Mouse (Mus musculus) heart, adult 8-10 months (tissue): ENCODE measurements at regions not wholly inside any gene's neighbourhood (a gene's known extent, or its start where the extent isn't known, plus 50 kb on each side); places are given as distances from the start of the nearest gene placed in this dataset.
"Not testable (repeated sequence)": the region's sequence is repeated elsewhere in the genome, so short reads cannot be mapped to it uniquely, and the experiment has no call there.

Experiments
- DNase-seq: peaks from one replicate; pipeline ENCODE4 v3.0.0; 2022; ENCODE audit warnings: low spot score

DNA sequence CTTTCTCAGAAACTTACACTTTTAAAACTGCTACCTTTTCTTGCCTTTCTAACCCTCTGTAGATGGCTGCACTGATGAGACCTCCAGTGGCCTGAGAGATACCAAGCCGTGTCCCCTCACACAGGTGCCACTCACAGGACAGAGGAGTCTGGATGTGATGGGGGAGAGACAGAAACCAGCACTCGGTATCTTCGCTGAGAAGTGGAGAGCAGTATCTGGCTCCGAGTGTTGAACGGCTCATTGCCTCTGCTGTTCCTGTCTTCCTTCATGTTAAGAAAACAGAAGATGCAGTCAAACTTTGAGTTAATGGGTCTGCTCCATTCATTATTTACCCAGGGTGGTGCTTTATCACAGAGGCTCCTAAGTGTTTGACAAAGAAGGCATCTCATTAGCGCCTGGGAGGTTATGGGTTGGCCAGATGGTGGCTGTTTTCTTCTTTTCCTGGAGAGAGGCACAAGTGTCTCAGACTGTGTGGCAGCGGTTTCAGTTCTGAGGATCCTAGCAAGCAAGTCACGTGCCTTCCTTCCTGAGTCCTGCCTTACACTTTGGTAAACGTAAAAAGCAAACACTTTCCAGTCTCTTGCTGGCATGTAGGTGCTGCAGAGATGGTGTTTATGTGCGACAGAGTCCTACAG, 248.6 kb downstream of the Sec16b start:
- no peak for DNase-seq

- DNase-seq: no peak
Measured at GRCm38 (mm10) chr1:157756977-157757376, 250.4 kb downstream of the Sec16b start.

DNA sequence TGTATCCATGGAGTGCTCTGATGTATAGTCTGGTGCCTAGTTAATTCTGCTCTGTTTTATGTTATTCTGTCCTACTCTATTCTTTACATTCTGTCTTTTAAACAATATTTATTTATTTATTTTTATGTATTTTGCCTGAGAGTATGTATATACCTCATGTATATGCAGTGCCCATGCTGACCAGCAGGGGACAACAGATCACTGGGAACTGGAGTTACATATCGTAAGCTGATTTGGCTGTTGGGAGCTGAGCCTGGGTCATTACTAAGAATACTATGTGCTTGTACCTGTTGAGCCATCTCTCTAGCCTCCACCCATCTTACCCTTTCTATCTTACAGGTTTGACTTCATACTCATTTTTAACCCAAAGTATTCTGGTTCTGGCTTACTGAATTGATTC, 251.8 kb downstream of the Sec16b start:
- no peak for DNase-seq

DNA sequence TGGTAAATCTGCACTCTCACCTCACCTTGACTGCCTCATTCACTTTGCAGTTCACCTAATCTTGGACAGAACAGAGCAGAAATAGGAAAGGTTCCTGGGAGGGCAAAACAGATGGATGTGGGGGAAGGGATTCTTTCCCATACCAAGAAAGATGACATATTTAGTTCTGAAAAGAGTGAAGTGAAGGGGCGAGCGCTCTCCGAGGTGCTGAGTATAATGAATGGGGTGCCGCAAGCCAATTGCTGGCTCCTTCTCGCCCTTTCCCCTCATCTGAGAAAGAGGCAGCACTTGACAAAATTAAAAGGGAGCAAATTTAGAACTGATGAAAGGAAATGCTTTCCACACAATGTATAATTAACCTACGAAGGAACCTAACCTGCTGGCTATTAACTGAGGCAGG, 261.7 kb downstream of the Sec16b start:
- DNase-seq: no peak

DNA sequence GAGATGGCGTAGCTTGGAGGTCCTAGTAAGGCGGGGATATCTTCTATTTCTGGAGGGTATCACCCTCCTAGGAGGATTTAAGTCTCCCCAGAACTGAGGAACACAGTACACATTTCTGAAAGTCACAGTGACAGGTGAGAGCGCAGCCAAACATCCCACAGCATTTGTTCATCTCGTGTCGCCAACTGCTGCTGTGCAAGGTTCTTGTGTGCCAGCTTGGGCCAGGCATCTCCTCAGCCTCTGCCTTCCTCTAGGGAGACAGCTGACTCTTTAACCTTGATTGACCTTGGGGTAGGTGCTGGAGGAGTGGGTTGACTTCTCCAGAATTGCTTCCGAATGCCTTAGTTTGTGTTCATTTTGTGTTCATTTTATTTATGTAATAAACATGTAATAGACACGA, 291.2 kb downstream of the Sec16b start:
- DNase-seq: no peak

DNA sequence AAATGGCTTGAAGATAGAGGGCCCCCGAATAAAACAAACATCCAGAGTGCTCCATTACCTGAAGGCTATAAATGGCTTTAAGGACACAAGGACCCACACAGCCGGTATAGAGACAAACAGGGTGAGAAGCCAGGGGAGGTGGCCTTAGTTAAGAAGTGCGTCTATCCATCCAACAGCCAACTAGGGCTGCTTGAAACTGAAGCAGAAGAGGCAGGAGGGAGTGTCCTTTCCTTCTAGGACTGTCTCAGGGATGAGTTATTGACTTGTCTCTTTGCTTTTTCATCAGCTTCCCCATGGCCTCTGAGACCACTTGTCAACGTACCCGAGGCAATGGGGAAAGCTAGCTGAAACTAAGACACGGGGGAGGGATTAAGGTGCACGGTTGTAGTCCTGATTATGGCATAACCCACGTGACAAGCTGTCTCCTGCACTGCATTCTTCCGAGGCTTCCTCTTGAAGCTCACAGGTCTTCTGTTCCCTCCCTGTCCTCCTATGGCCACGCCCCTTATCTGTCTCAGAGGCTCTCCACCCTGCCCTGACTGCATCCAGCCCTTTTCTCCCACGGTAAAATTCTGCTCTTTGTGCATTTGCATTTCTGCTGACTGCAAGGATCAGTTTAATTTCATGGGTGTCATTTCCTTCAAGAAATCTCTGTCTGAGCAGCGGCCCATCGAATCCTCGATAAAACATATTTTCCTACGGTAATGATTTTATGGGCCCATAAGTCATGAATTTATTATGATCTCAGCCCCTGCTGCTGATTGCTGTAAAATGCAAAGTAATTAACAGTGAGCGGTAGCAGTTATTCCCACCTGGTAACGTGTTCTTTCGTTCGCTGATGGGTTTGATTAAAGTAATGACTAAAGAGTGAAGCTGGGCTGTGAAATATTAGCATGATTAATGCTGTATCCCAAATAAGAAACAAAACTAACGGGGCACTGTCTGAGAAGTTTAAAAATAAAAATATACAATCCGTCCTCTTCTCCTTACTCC, 292.3 kb downstream of the Sec16b start:
- DNase-seq: no peak

- no peak for DNase-seq
Measured at GRCm38 (mm10) chr1:157801151-157801550, 294.6 kb downstream of the Sec16b start.

DNA sequence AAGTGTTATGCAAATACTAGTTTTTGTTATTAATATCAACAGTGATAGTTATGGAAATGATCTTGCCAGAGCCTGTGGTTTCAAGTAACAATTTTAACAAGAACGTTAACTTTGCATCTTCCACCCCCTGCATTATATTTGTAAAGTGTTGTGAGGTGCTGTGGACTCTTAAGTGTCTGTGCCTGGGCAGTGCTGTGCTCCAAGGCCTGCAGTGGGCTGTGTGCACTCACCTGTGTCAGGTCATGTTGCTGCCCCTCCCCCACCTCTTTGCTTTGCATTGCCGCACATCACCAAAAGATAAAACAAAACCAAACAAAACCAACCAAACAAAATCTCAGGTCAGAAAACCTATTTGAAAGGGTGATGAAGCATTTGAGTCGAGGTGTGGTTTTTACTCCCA, 297.7 kb downstream of the Sec16b start:
- no peak for DNase-seq

DNA sequence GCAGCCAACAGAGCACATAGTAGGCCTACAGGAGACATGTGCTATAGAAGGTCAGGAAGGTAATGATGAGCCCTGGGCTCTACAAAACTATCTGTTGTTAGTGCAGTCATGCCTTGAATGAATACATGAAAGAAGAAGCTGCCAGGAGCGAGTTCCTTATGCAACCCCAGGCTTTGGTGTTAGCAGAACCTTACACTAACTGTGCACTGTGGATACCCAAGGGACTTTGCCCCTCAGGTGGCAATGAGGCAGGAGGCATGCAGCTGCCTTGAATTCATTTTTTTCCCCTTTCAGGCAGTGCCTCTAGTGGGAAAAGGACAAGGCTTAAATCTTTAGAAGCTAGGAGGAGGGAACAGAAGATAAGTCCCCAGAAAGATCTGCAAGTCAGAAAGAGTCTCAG, 299.8 kb downstream of the Sec16b start:
- no peak for DNase-seq

GRCm38 (mm10) chr1:157809674-157810471, 303.3 kb downstream of the Sec16b start:
- no peak for DNase-seq

DNA sequence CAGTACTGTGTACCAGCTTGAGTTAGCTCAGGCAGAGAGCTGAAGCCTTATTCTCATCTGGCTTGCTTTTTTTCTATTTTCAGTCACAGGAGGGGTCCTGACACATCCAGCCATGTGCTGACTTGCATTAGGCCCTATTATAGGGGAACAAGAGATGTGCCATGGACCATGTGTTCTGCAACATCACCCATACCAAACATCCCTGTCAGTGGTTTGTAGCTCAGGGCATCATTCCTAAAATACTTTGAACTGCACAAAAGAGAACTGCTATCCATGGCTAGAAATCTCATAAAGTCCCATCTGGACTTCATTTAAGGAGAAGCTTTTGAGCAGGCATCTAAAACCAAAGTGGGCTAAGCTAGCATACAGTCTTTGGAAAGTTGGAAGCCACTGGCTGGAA, 304.1 kb downstream of the Sec16b start:
- no peak for DNase-seq

DNA sequence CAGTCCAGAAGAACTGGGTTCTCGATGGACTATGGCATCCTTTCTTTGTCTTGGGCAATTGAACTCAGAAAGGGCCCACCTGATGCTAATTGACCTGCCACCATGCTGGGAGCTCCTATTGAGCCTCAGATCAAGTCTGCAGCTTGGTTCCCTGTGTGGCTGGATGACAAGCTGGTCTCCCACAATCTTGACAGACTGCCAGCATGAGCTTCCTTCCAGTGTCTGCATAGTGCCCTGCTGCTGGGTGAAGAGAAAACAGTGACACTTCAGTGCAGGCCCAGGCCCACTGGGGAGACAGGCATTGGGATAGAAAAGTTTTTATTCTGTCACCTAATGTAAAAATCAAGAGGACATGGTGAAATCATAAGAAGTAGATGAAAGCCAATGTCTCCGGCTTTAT, 321.4 kb downstream of the Sec16b start:
- no peak for DNase-seq

DNA sequence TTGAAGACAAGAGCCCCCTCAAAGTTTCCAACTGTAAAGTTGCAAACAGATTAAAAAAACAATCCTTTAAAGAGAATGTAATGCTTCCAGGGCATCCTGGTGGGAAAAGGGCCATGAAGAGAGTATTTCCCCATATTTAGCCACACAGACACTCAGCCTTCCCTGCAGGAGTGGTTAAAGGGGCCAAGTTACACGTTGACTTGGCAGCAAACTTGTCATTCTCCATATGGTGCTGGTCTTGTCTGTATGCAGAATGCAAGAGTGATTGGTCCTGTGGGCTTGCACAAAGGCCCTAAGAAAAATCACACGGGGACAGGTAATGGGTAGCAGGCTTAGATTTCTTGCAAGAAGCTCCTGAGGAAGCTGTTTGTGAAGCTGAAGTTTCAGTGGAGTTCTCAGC, 325.0 kb downstream of the Sec16b start:
- DNase-seq: no peak

GRCm38 (mm10) chr1:157872775-157873174, 366.2 kb downstream of the Sec16b start:
- DNase-seq: no peak

- no peak for DNase-seq
Measured at GRCm38 (mm10) chr1:157875006-157875405, 368.5 kb downstream of the Sec16b start.

GRCm38 (mm10) chr1:157877117-157877516, 370.6 kb downstream of the Sec16b start:
- DNase-seq: not testable (repeated sequence)

- DNase-seq: no peak
Measured at GRCm38 (mm10) chr1:157887146-157887545, 380.6 kb downstream of the Sec16b start.

- no peak for DNase-seq
Measured at GRCm38 (mm10) chr1:157888573-157888972, 382.0 kb downstream of the Sec16b start.

DNA sequence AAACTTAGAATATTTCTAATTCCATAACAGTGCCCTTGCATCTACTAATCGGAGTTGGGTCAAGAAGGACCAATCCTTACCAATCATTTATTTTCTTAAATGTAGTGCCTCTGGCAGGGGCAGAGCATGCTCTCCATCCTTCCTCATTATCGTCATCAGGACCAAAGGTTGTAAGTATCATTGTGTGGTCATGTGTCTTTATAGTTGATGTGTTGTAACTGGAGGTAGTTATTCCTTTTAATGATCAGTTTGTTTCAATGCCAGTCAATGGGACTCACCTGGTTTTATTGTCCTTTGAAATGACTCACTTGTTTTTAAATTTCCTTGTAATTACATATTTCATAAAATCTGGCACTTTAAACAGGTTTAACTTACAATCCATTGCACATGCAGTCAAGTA, 399.6 kb downstream of the Sec16b start:
- no peak for DNase-seq

DNA sequence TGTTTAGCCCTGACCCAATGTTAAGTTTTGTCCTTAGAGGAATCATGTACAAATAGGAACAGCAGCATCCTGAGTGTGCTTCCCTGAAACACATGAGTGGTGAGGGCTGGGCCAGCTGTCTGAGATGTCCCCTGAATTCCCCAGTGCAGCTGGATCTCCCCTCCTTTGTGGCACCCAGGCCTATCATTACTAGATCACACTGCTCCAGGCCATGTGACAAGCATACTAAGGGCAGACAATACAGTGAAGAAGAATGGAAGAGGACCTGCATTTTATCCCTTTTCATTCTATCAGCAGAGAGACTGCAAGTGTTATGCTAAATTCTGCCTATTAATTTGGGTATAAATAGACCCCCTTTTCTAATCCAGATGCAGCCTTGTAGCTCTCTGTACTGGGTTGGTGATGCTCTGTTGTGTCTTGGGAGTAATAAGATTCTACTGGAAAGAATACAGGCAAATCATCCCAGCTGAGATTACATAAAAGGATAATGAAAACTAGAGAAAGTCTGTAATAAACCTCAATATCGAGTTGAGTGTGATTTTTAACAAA, 418.3 kb downstream of the Brinp2 start:
- DNase-seq: no peak

DNA sequence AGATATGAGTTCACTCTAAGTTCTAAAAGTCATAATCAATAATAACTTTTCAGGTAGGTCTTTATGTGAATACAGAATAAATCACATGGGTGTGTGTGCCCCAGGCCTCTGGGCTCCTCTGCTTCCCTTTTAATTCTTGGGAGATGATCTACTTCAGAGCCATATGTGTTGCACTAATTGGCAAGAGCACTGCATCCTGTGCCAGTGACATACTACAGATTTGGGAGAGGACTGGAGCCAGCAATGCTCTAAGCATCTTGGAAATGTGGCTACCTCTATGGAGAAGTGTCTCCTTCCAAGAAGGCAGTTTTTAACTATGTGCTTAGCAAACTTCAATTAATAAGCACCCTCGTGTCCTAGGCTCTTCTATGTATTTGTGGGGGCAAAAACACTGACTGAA, 416.6 kb downstream of the Brinp2 start:
- no peak for DNase-seq

GRCm38 (mm10) chr1:157940331-157940758, 415.8 kb downstream of the Brinp2 start:
- DNase-seq: no peak
